Mouse (Mus musculus): ENCODE measurements at regions not wholly inside any gene's neighbourhood (a gene's known extent, or its start where the extent isn't known, plus 50 kb on each side); places are given as distances from the start of the nearest gene placed in this dataset.

DNA sequence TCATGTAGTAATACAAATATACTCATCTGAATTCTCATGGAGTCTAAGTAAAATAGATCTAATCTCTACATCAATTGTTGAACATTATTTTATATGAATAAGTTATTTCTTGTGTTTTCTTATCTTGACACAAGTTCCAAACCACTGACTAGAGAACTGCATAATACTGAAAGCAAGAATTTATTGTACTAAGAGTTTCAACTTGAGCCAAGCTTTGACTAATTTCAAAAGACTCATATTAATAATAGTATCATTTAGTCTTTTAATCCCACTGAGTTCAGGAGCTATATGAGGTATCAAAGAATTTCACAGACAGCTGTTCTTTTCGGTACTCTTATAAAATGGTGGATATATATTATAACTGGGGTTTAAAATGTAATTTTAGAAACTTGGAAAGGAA, 103.3 kb upstream of the Tbl1xr1 start:
- TF ChIP-seq CTCF (IDR thresholded peaks at IDR 0.05; ENCODE audit: low read depth) (no peak), EP300 (optimal IDR thresholded peaks at IDR 0.05) (no peak)
